ENCODE assay signal across 18 mouse cellular contexts in the genomic region with DNA sequence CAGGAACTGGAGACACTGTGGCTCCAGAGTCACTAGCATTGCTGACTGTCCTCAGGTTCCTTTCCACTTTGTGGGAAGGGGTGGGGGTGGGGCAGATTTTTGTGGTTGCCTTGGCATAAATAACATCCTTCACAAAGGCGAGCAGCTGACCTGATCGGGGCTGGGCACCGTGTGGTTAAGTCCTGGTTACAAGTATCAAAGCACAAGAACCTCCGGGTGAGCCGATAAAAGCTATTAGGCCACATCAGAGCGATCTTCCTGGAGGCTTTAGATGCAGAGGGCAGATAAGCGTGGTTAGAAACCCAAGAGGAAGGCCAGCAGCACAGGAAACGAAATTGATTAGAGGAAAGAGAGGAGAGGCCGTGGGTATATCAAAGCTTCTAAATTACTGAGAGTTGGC. TPM values are rescaled to one million over a fixed set of nuclear protein-coding genes. Genes with fewer than 3 reads are reported as not detected.
A peak's percentile ranks its signal among the peaks of the same experiment; 100 is the strongest.
DNase-seq lines count a peak whose midpoint lies in the region; ATAC-seq and TF ChIP-seq lines count a peak whose summit lies in the region.
"Had no signal": no experiment of that assay in that cellular context is flagged by ENCODE, and none has a peak within 500 bp of the region (broad histone marks: within the 10 kb centered on the region; RNA-seq: fewer than 3 reads in every experiment).

No protein-coding gene starts in this region.

- H3K27me3 ChIP-seq in kidney, embryonic 15.5 days = no peaks in the 10 kb centered on the region
- H3K27me3 ChIP-seq in embryonic facial prominence, embryonic 11.5 days (ENCODE audit: control insufficient read depth, insufficient read depth, low read length) = no peaks in the 10 kb centered on the region
- H3K27me3 ChIP-seq in kidney, adult 2 months (replicated peaks; ENCODE audit: control insufficient read depth, insufficient read depth, low read length) = no peaks in the 10 kb centered on the region
- H3K27me3 ChIP-seq: heart, embryonic 13.5 days; hindbrain, embryonic 12.5 days had no signal

- no peak overlapping the region for H3K4me2 ChIP-seq in kidney, embryonic 15.5 days
- no peak overlapping the region for H3K4me2 ChIP-seq in embryonic facial prominence, embryonic 11.5 days (ENCODE audit: low read depth, low read length)
- H3K4me2 ChIP-seq: heart, embryonic 13.5 days; hindbrain, embryonic 12.5 days had no signal

- peak; percentile 50; the same call in 1 of the 2 replicates for ATAC-seq in kidney, embryonic 15.5 days (replicated peaks; ENCODE audit: low FRiP score)
- ATAC-seq in embryonic facial prominence, embryonic 11.5 days (replicated peaks; ENCODE audit: insufficient number of reproducible peaks, low FRiP score, low TSS enrichment, low read depth) = no peak

- 39% methylated on average over 9 of the region's 9 CpGs for WGBS in kidney, embryonic 15.5 days
- WGBS in embryonic facial prominence, embryonic 11.5 days = 36% methylated on average over 9 of the region's 9 CpGs
- WGBS in kidney, adult 2 months = 33% methylated on average over 9 of the region's 9 CpGs

- no peak overlapping the region for H3K4me3 ChIP-seq in kidney, embryonic 15.5 days (replicated peaks)
- H3K4me3 ChIP-seq in embryonic facial prominence, embryonic 11.5 days (ENCODE audit: low read depth, low read length) = no peak overlapping the region
- no peak overlapping the region for H3K4me3 ChIP-seq in kidney, adult 2 months (ENCODE audit: insufficient read depth, low read depth, low read length)
- no peak overlapping the region for H3K4me3 ChIP-seq in left cerebral cortex, adult 2 months
- H3K4me3 ChIP-seq: erythroblast, embryonic 14.5 days; heart, embryonic 13.5 days; hindbrain, embryonic 12.5 days had no signal

- intact Hi-C loops in left cerebral cortex, adult 2 months (cut with DNase I) = no loop called here

- no peak for TF ChIP-seq POLR2A in kidney, adult 2 months (IDR thresholded peaks at IDR 0.05; ENCODE audit: low read depth, low read length)

- H3K9ac ChIP-seq in kidney, embryonic 15.5 days = no peak overlapping the region
- no peak overlapping the region for H3K9ac ChIP-seq in embryonic facial prominence, embryonic 11.5 days (replicated peaks; ENCODE audit: low read length)
- H3K9ac ChIP-seq: heart, embryonic 13.5 days; hindbrain, embryonic 12.5 days had no signal

- peaks cover 4% of the 10 kb centered on the region; the same call in 1 of the 2 replicates for H3K4me1 ChIP-seq in kidney, embryonic 15.5 days
- H3K4me1 ChIP-seq in embryonic facial prominence, embryonic 11.5 days (ENCODE audit: control insufficient read depth, insufficient read depth, low read length) = 0 out of 2 replicates have a peak, but pooled peaks cover 3% of the 10 kb centered on the region
- H3K4me1 ChIP-seq in kidney, adult 2 months (ENCODE audit: control insufficient read depth, insufficient read depth, low read length) = no peaks in the 10 kb centered on the region
- H3K4me1 ChIP-seq: heart, embryonic 13.5 days had no signal

- H3K27ac ChIP-seq in kidney, embryonic 15.5 days = 0 out of 2 replicates have a peak overlapping the region, but pooled peaks have one; percentile 51
- no peak overlapping the region for H3K27ac ChIP-seq in embryonic facial prominence, embryonic 11.5 days (replicated peaks; ENCODE audit: low read depth, low read length)
- no peak overlapping the region for H3K27ac ChIP-seq in kidney, adult 2 months (ENCODE audit: insufficient read depth, low read depth, low read length)
- H3K27ac ChIP-seq in left cerebral cortex, adult 2 months = no peak overlapping the region
- H3K27ac ChIP-seq: heart, embryonic 13.5 days; hindbrain, embryonic 12.5 days; macrophage; stomach, postnatal 0 days had no signal

- no peak for TF ChIP-seq CTCF in kidney, adult 2 months (conservative IDR thresholded peaks at IDR 0.05; ENCODE audit: insufficient read depth, insufficient read length, low read depth, low read length)
- TF ChIP-seq CTCF in left cerebral cortex, adult 2 months (IDR thresholded peaks at IDR 0.05) = no peak

- no peaks in the 10 kb centered on the region for H3K36me3 ChIP-seq in kidney, embryonic 15.5 days
- no peaks in the 10 kb centered on the region for H3K36me3 ChIP-seq in embryonic facial prominence, embryonic 11.5 days (replicated peaks; ENCODE audit: control insufficient read depth, insufficient read depth, low read depth, low read length)
- no peaks in the 10 kb centered on the region for H3K36me3 ChIP-seq in kidney, adult 2 months (ENCODE audit: control insufficient read depth, insufficient read depth, low read length)
- H3K36me3 ChIP-seq: heart, embryonic 13.5 days; hindbrain, embryonic 12.5 days had no signal

- no peak for DNase-seq in kidney, postnatal 10 days
- DNase-seq in Muller cell, postnatal 12 days (ENCODE audit: inconsistent ontology term) = peak; percentile 92
- peak; percentile 26 for DNase-seq in embryonic facial prominence, embryonic 11.5 days (ENCODE audit: low spot score)
- DNase-seq in naive thymus-derived CD4-positive, alpha-beta T cell, adult 2 months (ENCODE audit: low read depth) = peak; percentile 20
- DNase-seq in kidney, adult 2 months = no peak
- DNase-seq in left cerebral cortex, adult 2 months (ENCODE audit: extremely low spot score in 1 of 2, low spot score in 2 of 2) = no peak
- DNase-seq: adrenal gland, postnatal 10 days; cerebellum, postnatal 25 days; gastrocnemius, postnatal 25 days; kidney, adult 18-20 months; lung, adult 18-20 months; spleen, adult 18-20 months had no signal

- no peaks in the 10 kb centered on the region for H3K9me3 ChIP-seq in kidney, embryonic 15.5 days (replicated peaks)
- no peaks in the 10 kb centered on the region for H3K9me3 ChIP-seq in embryonic facial prominence, embryonic 11.5 days (replicated peaks; ENCODE audit: control insufficient read depth, low read length)

RNA-seq across cellular contexts. Expression of a gene that starts 55.1 kb away (rescaled TPM):
- 0.19 and 0.29 TPM in 2 replicates for polyA plus RNA-seq in kidney, embryonic 15.5 days (2015; fragmentation: Nextera tagmentation; extraction: Ambion mirVana)
- 1.1 and 1.5 TPM in 2 replicates for polyA plus RNA-seq in embryonic facial prominence, embryonic 11.5 days (2014; fragmentation: Nextera tagmentation; extraction: Ambion mirVana)
- 0.03 and 0.23 TPM in 2 replicates for polyA plus RNA-seq in kidney, adult 2 months (2012; rRNA removed)
- total RNA-seq in left cerebral cortex, adult 2 months (2021) = 10 to 100 TPM; 23.9 to 25.7 TPM
- polyA plus RNA-seq: erythroblast, embryonic 14.5 days had no signal

Comparison
In these comparisons a context has a peak if more than half of its experiments do, and no peak if none do; other contexts are left out.
1. DNase-seq: peak in Muller cell, postnatal 12 days (single experiment), embryonic facial prominence, embryonic 11.5 days (single experiment) and naive thymus-derived CD4-positive, alpha-beta T cell, adult 2 months (single experiment); none in kidney, postnatal 10 days (single experiment), kidney, adult 2 months (single experiment) and left cerebral cortex, adult 2 months (0 of 2).